Mouse (Mus musculus) kidney, adult 11 months (tissue): ENCODE data around the gene Olfr155.

Source experiments
- DNase-seq: peaks from one replicate; pipeline ENCODE4 v3.0.0; 2022

Olfr155 gene

DNA sequence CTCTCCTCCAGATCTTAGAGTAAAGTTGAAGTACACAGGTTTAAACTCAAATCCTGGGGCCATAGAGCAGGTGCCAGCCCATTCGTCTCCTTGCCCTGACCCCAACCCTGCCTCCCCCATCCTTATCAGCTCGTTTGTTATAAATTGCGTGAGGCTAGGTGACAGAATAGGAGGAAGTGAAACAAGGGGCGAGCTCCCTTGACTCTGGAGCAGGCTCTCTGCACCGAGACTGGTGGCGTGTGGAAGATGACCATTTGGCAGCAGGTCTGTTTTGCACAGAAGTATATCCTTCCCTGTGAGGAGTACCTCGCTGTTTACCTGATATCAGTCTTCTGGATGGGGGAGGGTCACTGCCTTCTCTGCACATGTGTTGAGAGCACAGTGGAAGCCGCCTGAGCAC lies 47.8 kb downstream of the Olfr155 start:
- no peak for DNase-seq

DNA sequence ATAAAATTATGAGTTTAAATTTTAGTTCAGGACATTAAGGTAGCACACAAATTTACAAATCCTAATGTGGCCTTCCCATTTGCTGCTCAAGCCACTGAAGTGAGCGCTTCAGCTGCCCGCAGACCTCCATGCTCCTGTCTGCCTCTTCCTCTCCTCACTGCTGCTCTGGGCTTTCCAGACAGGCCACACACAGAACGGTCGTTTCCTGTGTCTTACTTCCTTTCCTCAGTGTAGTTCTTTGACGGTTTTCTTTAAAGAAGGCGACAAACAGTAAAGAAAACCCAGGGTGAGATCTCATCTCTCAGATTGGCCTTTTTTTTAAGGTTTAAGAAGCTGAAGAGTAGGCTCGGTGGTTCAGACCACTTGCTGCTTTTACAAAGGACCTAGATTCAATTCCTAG lies 52.3 kb downstream of the Olfr155 start:
- DNase-seq, result no peak

DNA sequence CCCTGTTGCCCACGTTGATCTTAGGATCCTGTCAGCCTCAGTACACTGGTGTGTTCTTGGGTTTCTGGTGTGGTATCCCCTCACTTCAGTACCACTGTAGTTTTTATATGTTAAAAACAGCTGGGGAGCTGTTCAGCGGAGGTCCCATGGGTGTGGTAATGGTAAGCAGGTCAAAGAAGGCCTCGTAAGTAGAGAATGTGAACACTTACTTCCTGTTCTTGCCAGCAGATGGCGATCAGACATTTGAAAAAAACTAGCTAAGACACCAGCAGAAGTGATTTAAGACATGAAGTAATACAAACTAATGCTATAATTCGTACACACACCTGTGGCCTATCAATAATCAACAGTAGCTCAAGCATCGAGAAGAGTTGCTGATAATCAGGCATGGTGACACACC lies 55.1 kb downstream of the Olfr155 start:
- peak; percentile 34 for DNase-seq
